Comparison of ENCODE assay signal across 11 mouse cellular contexts in genomic region chr10:88827596-88827995, GRCm38 (mm10). TPM values are rescaled to one million over a fixed set of nuclear protein-coding genes. Genes with fewer than 3 reads are reported as not detected.
DNase-seq lines count a peak whose midpoint lies in the region; ATAC-seq and TF ChIP-seq lines count a peak whose summit lies in the region.
"Had no signal": no experiment of that assay in that cellular context is flagged by ENCODE, and none has a peak within 500 bp of the region (broad histone marks: within the 10 kb centered on the region; RNA-seq: fewer than 3 reads in every experiment).

No protein-coding gene starts in this region.

- 87% methylated on average over 4 of the region's 4 CpGs for WGBS in heart, embryonic 13.5 days
- 89% methylated on average over 4 of the region's 4 CpGs for WGBS in hindbrain, embryonic 16.5 days
- 90% methylated on average over 4 of the region's 4 CpGs for WGBS in midbrain, embryonic 11.5 days

- no peak overlapping the region for H3K27ac ChIP-seq in heart, embryonic 13.5 days (replicated peaks)
- no peak overlapping the region for H3K27ac ChIP-seq in hindbrain, embryonic 16.5 days (ENCODE audit: low read depth, low read length)
- H3K27ac ChIP-seq in midbrain, embryonic 11.5 days (ENCODE audit: low read depth, low read length) = no peak overlapping the region

- DNase-seq in heart, postnatal 4 days = no peak
- DNase-seq in brain, embryonic 14.5 days (ENCODE audit: low read depth) = peak; percentile 1
- no peak for DNase-seq in midbrain, embryonic 11.5 days (ENCODE audit: low spot score, missing footprints)
- no peak for DNase-seq in c-Kit-positive CD71-positive TER-119-positive erythroid progenitor cells, embryonic 14.5 days (ENCODE audit: low spot score)
- no peak for DNase-seq in cerebellum, adult 18-20 months
- no peak for DNase-seq in right cerebral cortex, postnatal 4 days
- DNase-seq: layer of hippocampus, postnatal 36 days had no signal

- H3K4me2 ChIP-seq in heart, embryonic 13.5 days = peak overlapping the region; percentile 89
- peak overlapping the region; percentile 65 for H3K4me2 ChIP-seq in hindbrain, embryonic 16.5 days (ENCODE audit: low read length)
- peak overlapping the region; percentile 52 for H3K4me2 ChIP-seq in midbrain, embryonic 11.5 days

- no peak for ATAC-seq in heart, embryonic 13.5 days (ENCODE audit: extremely low read depth, insufficient number of reproducible peaks, low FRiP score, low TSS enrichment)
- ATAC-seq in hindbrain, embryonic 16.5 days = no peak
- ATAC-seq in midbrain, embryonic 11.5 days (ENCODE audit: low FRiP score) = no peak

- no peak for TF ChIP-seq CTCF in brain, embryonic 14.5 days (IDR thresholded peaks at IDR 0.05; ENCODE audit: borderline replicate concordance, extremely low read depth, insufficient read depth, insufficient read length)

- H3K4me3 ChIP-seq in heart, embryonic 13.5 days = peak overlapping the region; percentile 93
- no peak overlapping the region for H3K4me3 ChIP-seq in hindbrain, embryonic 16.5 days (ENCODE audit: low read length)
- H3K4me3 ChIP-seq in midbrain, embryonic 11.5 days (ENCODE audit: low read depth, low read length) = no peak overlapping the region

- peaks cover 12% of the 10 kb centered on the region for H3K4me1 ChIP-seq in heart, embryonic 13.5 days
- H3K4me1 ChIP-seq in hindbrain, embryonic 16.5 days (ENCODE audit: control insufficient read depth, insufficient read depth, low read depth, low read length) = peaks cover 7% of the 10 kb centered on the region
- peaks cover 4% of the 10 kb centered on the region for H3K4me1 ChIP-seq in midbrain, embryonic 11.5 days (ENCODE audit: control insufficient read depth, insufficient read depth, low read length)

- H3K9ac ChIP-seq in heart, embryonic 13.5 days = no peak overlapping the region
- no peak overlapping the region for H3K9ac ChIP-seq in hindbrain, embryonic 16.5 days (ENCODE audit: low read depth, low read length)
- H3K9ac ChIP-seq in midbrain, embryonic 11.5 days (ENCODE audit: low read length) = no peak overlapping the region

- H3K27me3 ChIP-seq in heart, embryonic 13.5 days (replicated peaks) = no peaks in the 10 kb centered on the region
- no peaks in the 10 kb centered on the region for H3K27me3 ChIP-seq in hindbrain, embryonic 16.5 days (replicated peaks; ENCODE audit: control insufficient read depth, insufficient read depth, low read length)
- H3K27me3 ChIP-seq in midbrain, embryonic 11.5 days (ENCODE audit: control insufficient read depth, insufficient read depth, low read length) = no peaks in the 10 kb centered on the region

- peaks cover 21% of the 10 kb centered on the region for H3K36me3 ChIP-seq in heart, embryonic 13.5 days
- no peaks in the 10 kb centered on the region for H3K36me3 ChIP-seq in hindbrain, embryonic 16.5 days (ENCODE audit: control insufficient read depth, insufficient read depth, low read length)
- no peaks in the 10 kb centered on the region for H3K36me3 ChIP-seq in midbrain, embryonic 11.5 days (ENCODE audit: control insufficient read depth, insufficient read depth, low read length)

- no peak for TF ChIP-seq POLR2A in brain, embryonic 14.5 days (IDR thresholded peaks at IDR 0.05; ENCODE audit: borderline replicate concordance, extremely low read depth, insufficient read depth, insufficient read length, poor library complexity, severe bottlenecking)

- H3K9me3 ChIP-seq in heart, embryonic 13.5 days = no peaks in the 10 kb centered on the region
- H3K9me3 ChIP-seq in hindbrain, embryonic 16.5 days (ENCODE audit: control insufficient read depth, low read length) = no peaks in the 10 kb centered on the region
- no peaks in the 10 kb centered on the region for H3K9me3 ChIP-seq in midbrain, embryonic 11.5 days (ENCODE audit: control insufficient read depth, low read length)

RNA-seq across cellular contexts. Expression of gene Utp20, which starts 1.0 kb away (rescaled TPM):
- 8.9 and 9.9 TPM in 2 replicates for polyA plus RNA-seq in heart, embryonic 13.5 days (2015; fragmentation: Nextera tagmentation; extraction: Ambion mirVana)
- total RNA-seq in heart, postnatal 4 days (2021) = 10 to 100 TPM; 16.7 to 19.9 TPM
- polyA plus RNA-seq in brain, embryonic 14.5 days (2012; rRNA removed) = 10.0 and 12.9 TPM in 2 replicates
- 7.7 and 10.4 TPM in 2 replicates for polyA plus RNA-seq in hindbrain, embryonic 16.5 days (2015; fragmentation: Nextera tagmentation; extraction: Ambion mirVana)
- 17.6 and 22.8 TPM in 2 replicates for polyA plus RNA-seq in midbrain, embryonic 11.5 days (2014; fragmentation: Nextera tagmentation; extraction: Ambion mirVana)

RNA-seq across cellular contexts. Expression of gene Slc5a8, which starts 58.2 kb away (rescaled TPM):
- not detected in 2 replicates for polyA plus RNA-seq in heart, embryonic 13.5 days (2015; fragmentation: Nextera tagmentation; extraction: Ambion mirVana)
- not detected for total RNA-seq in heart, postnatal 4 days (2021)
- 0.04 and 0.06 TPM in 2 replicates for polyA plus RNA-seq in brain, embryonic 14.5 days (2012; rRNA removed)
- 0.05 and 0.11 TPM in 2 replicates for polyA plus RNA-seq in hindbrain, embryonic 16.5 days (2015; fragmentation: Nextera tagmentation; extraction: Ambion mirVana)
- polyA plus RNA-seq in midbrain, embryonic 11.5 days (2014; fragmentation: Nextera tagmentation; extraction: Ambion mirVana) = 0.05 TPM in 1 of 2 replicates, not detected in the other
- total RNA-seq: granulocyte monocyte progenitor cell, adult 5-6 weeks; layer of hippocampus, postnatal 36 days had no signal
- polyA plus RNA-seq: activated CD4-positive, CD25-positive, alpha-beta regulatory T cell, adult 4 months had no signal
